Mouse (Mus musculus) CH12.LX (cell line): Measurements from ENCODE around the gene Siglecf. TPM values are rescaled to one million over a fixed set of nuclear protein-coding genes. Genes with fewer than 3 reads are reported as not detected.

Experiments
- DNase-seq: peaks from one replicate; pipeline ENCODE4 v3.0.0-alpha.2; 2013; ENCODE audit errors: extremely low read depth
- H3K27ac ChIP-seq: 2 replicates; pipeline ENCODE4 v1.5.1; 2012; ENCODE audit warnings: low read depth, mild to moderate bottlenecking, control low read depth, moderate library complexity; ENCODE audit not compliant: insufficient read depth
- H3K27me3 ChIP-seq: replicated peaks from 2 replicates; pipeline ENCODE3; 2012; ENCODE audit warnings: inconsistent platforms
- H3K36me3 ChIP-seq, 2 experiments: replicated peaks in 1 of 2; 2 replicates each; pipeline versions ENCODE3 to v1.6.1; 2012; ENCODE audit warnings: inconsistent platforms in 1 of 2, low read length in 1 of 2, mild to moderate bottlenecking in 1 of 2, mixed read lengths in 1 of 2, moderate library complexity in 1 of 2; ENCODE audit not compliant: control insufficient read depth in 1 of 2, insufficient read depth in 1 of 2
- H3K4me1 ChIP-seq, 2 experiments: 2 replicates each; pipeline ENCODE4 v1.6.1; 2012; ENCODE audit warnings: inconsistent platforms in 1 of 2, moderate library complexity in 1 of 2; ENCODE audit not compliant: insufficient read depth in 2 of 2, control insufficient read depth in 1 of 2
- H3K4me2 ChIP-seq: 2 replicates; pipeline ENCODE4 v1.6.1; 2012; ENCODE audit warnings: low read depth, mild to moderate bottlenecking, control low read depth; ENCODE audit not compliant: poor library complexity, insufficient read depth, severe bottlenecking
- H3K4me3 ChIP-seq, 3 experiments: fragments of 150-350 bp in 1 of 3; sonication (generic) in 1 of 3; replicated peaks in 1 of 3; 2 replicates each; pipeline versions ENCODE3 to v1.5.1; 2011 to 2012; ENCODE audit warnings: low read depth in 2 of 3, low read length in 2 of 3, mild to moderate bottlenecking in 2 of 3, moderate library complexity in 2 of 3, control low read depth in 1 of 3, improper control_type of control experiment in 1 of 3, inconsistent platforms in 1 of 3, mixed read lengths in 1 of 3; ENCODE audit not compliant: poor library complexity in 1 of 3
- H3K79me2 ChIP-seq: replicated peaks from 2 replicates; pipeline ENCODE4 v1.6.1; 2012; ENCODE audit warnings: mild to moderate bottlenecking, moderate library complexity; ENCODE audit not compliant: control insufficient read depth, poor library complexity, insufficient read depth, severe bottlenecking; ENCODE audit errors: extremely low read depth
- H3K9ac ChIP-seq: 2 replicates; pipeline ENCODE4 v1.6.1; 2012; ENCODE audit warnings: low read depth, mild to moderate bottlenecking, control low read depth, moderate library complexity; ENCODE audit not compliant: insufficient read depth
- H3K9me3 ChIP-seq: replicated peaks from 2 replicates; pipeline ENCODE3; 2012; ENCODE audit warnings: low read length, inconsistent platforms, mixed read lengths
- ELF1 ChIP-seq: IDR thresholded peaks from 2 replicates; pipeline ENCODE4 v1.6.1; 2014; ENCODE audit warnings: low read depth, mild to moderate bottlenecking, inconsistent platforms, low read length, improper control_type of control experiment
- EP300 ChIP-seq: IDR thresholded peaks from 2 replicates; pipeline ENCODE4 v1.6.1; 2011; ENCODE audit warnings: low read length, improper control_type of control experiment
- HCFC1 ChIP-seq: IDR thresholded peaks from 2 replicates; pipeline ENCODE4 v1.6.1; 2012; ENCODE audit warnings: low read depth, mild to moderate bottlenecking, inconsistent platforms, low read length, improper control_type of control experiment
- JUN ChIP-seq: IDR thresholded peaks from 2 replicates; pipeline ENCODE4 v1.6.1; 2011; ENCODE audit warnings: low read depth, mild to moderate bottlenecking, low read length, improper control_type of control experiment, moderate library complexity; ENCODE audit not compliant: insufficient read depth
- JUND ChIP-seq: conservative IDR thresholded peaks from 2 replicates; pipeline ENCODE4 v1.6.1; 2011; ENCODE audit warnings: low read depth, low read length, improper control_type of control experiment
- KAT2A ChIP-seq: IDR thresholded peaks from 2 replicates; pipeline ENCODE4 v1.6.1; 2012; ENCODE audit warnings: low read length, improper control_type of control experiment, inconsistent platforms; ENCODE audit not compliant: insufficient replicate concordance
- MYC ChIP-seq: IDR thresholded peaks from 2 replicates; pipeline ENCODE4 v1.6.1; 2011; ENCODE audit warnings: low read depth, mild to moderate bottlenecking, improper control_type of control experiment, low read length
- SIN3A ChIP-seq: IDR thresholded peaks from 2 replicates; pipeline ENCODE4 v1.6.1; 2012; ENCODE audit warnings: low read length, improper control_type of control experiment, inconsistent platforms
- TBP ChIP-seq: conservative IDR thresholded peaks from 2 replicates; pipeline ENCODE4 v1.6.1; 2011; ENCODE audit warnings: low read depth, low read length, improper control_type of control experiment
- TCF12 ChIP-seq: IDR thresholded peaks from 2 replicates; pipeline ENCODE4 v1.6.1; 2014; ENCODE audit warnings: low read depth, mild to moderate bottlenecking, inconsistent platforms, low read length, improper control_type of control experiment
- UBTF ChIP-seq: IDR thresholded peaks from 2 replicates; pipeline ENCODE4 v1.6.1; 2012; ENCODE audit warnings: low read depth, mild to moderate bottlenecking, inconsistent platforms, low read length, improper control_type of control experiment, moderate library complexity
- USF2 ChIP-seq: conservative IDR thresholded peaks from 2 replicates; pipeline ENCODE4 v1.6.1; 2011; ENCODE audit warnings: low read depth, low read length, improper control_type of control experiment
- ZC3H11A ChIP-seq: IDR thresholded peaks from 2 replicates; pipeline ENCODE4 v1.6.1; 2012; ENCODE audit warnings: low read depth, mild to moderate bottlenecking, inconsistent platforms, low read length, improper control_type of control experiment
- ZKSCAN1 ChIP-seq: IDR thresholded peaks from 2 replicates; pipeline ENCODE4 v1.6.1; 2012; ENCODE audit warnings: low read depth, inconsistent platforms, low read length, improper control_type of control experiment, borderline replicate concordance
- dilution Hi-C: fragments of 300-500 bp; cut with MboI; formaldehyde crosslinking; loops from 2 replicates; pipeline ENCODE4 v1.14.3; 2020; ENCODE audit warnings: low sequenced_read_pairs; ENCODE audit not compliant: extremely low pct_unique_long_range_greater_than_20kb, extremely low pct_ligation_motif_present
- in situ Hi-C: fragments of 300-500 bp; cut with MboI; formaldehyde crosslinking; loops from 3 replicates; pipeline ENCODE4 v1.14.3; 2019; ENCODE audit warnings: low sequenced_read_pairs, low pct_ligation_motif_present, low pct_unique_long_range_greater_than_20kb, mixed read lengths
- polyA plus RNA-seq: library from polyadenylated mRNA; unstranded; fragments of >175 nt; gene quantifications from 2 replicates; pipeline ENCODE4 v1.2.1, GENCODE M21; 2012; ENCODE audit warnings: low read depth; ENCODE audit not compliant: insufficient read length
- total RNA-seq, 2 experiments: library from RNA; depleted of rRNA; stranded (reverse); fragments of 300-350 nt in 1 of 2; fragments of >200 nt in 1 of 2; gene quantifications; 2 replicates each; pipeline ENCODE4 v1.2.3; 2012 to 2014

The Siglecf gene
- total and polyA plus RNA-seq, 3 experiments, result 0.34 to 1.7 (median 0.66) TPM

GRCm38 (mm10) chr7:43353118-43353517 is 2.0 kb downstream of the Siglecf start:
- H3K79me2 ChIP-seq, result no peaks in the 10 kb centered on the region
- no peak overlapping the region for H3K27ac ChIP-seq
- H3K27me3 ChIP-seq, result no peaks in the 10 kb centered on the region
- H3K4me2 ChIP-seq, result no peak overlapping the region
- peaks cover 15 to 71% of the 10 kb centered on the region in 2 experiments for H3K4me1 ChIP-seq
- peak; percentile 60 for DNase-seq
- no peaks in the 10 kb centered on the region for H3K36me3 ChIP-seq
- H3K9me3 ChIP-seq, result no peaks in the 10 kb centered on the region
- in situ Hi-C loops (loop anchor here (10.0 kb wide), 1 partner anchor 72 kb away; the partner anchor contains the start of gene Lim2), dilution Hi-C loops (no loop called here)
- TF ChIP-seq ELF1 (peak; percentile 55; the same call in 1 of the 2 replicates), EP300 (peak; percentile 33; the same call in 1 of the 2 replicates), JUN (no peak)
- no peak overlapping the region for H3K4me3 ChIP-seq
- no peak overlapping the region for H3K9ac ChIP-seq

GRCm38 (mm10) chr7:43353758-43354157 is 2.6 kb downstream of the Siglecf start:
- no peaks in the 10 kb centered on the region for H3K9me3 ChIP-seq
- TF ChIP-seq TBP (no peak), TCF12 (no peak), ZC3H11A (no peak), UBTF (no peak), KAT2A (no peak), JUND (no peak), HCFC1 (no peak), SIN3A (no peak), ZKSCAN1 (no peak), EP300 (no peak), USF2 (no peak), MYC (no peak)
- no peak overlapping the region for H3K27ac ChIP-seq
- no peak for DNase-seq
- no peak overlapping the region for H3K4me3 ChIP-seq
- H3K79me2 ChIP-seq, result no peaks in the 10 kb centered on the region
- peaks cover 15 to 71% of the 10 kb centered on the region in 2 experiments for H3K4me1 ChIP-seq
- in situ Hi-C loops (loop anchor here (10.0 kb wide), 1 partner anchor 71 kb away; the partner anchor contains the start of gene Lim2), dilution Hi-C loops (no loop called here)
- H3K27me3 ChIP-seq, result no peaks in the 10 kb centered on the region
- no peaks in the 10 kb centered on the region for H3K36me3 ChIP-seq
- no peak overlapping the region for H3K4me2 ChIP-seq
- H3K9ac ChIP-seq, result no peak overlapping the region
